Mouse (Mus musculus): Measurements from ENCODE around the gene Pla2g5. TPM values are rescaled to one million over a fixed set of nuclear protein-coding genes. Genes with fewer than 3 reads are reported as not detected.
A peak's percentile ranks its signal among the peaks of the same experiment; 100 is the strongest.
"Not testable (repeated sequence)": the region's sequence is repeated elsewhere in the genome, so short reads cannot be mapped to it uniquely, and the experiment has no call there.

Pla2g5 gene
- total RNA-seq (2022): 1 to 10 TPM; 1.8 to 4.8 (median 3.0) TPM

- DNase-seq (ENCODE audit: low spot score in 2 of 2): no peak
These were observed at the start of gene Pla2g5 for GRCm38 (mm10) chr4:138863344-138863998. Gene Pla2g5 (minus strand): TSS chr4:138863482.

GRCm38 (mm10) chr4:138905624-138906337, 42.5 kb upstream of the Pla2g5 start:
- no peak for DNase-seq (ENCODE audit: low spot score in 2 of 2)

- no peak for DNase-seq (ENCODE audit: low spot score in 2 of 2)
These were observed 36.1 kb upstream of the Pla2g5 start for GRCm38 (mm10) chr4:138899361-138899760.

GRCm38 (mm10) chr4:138893789-138894188, 30.5 kb upstream of the Pla2g5 start:
- not testable (repeated sequence) for DNase-seq (ENCODE audit: low spot score in 2 of 2)

- no peak for DNase-seq (ENCODE audit: low spot score in 2 of 2)
These were observed 29.4 kb upstream of the Pla2g5 start for GRCm38 (mm10) chr4:138892655-138893054.

GRCm38 (mm10) chr4:138889635-138890034, 26.4 kb upstream of the Pla2g5 start:
- DNase-seq (ENCODE audit: low spot score in 2 of 2): no peak

- DNase-seq (ENCODE audit: low spot score in 2 of 2): no peak
These were observed 25.9 kb upstream of the Pla2g5 start for GRCm38 (mm10) chr4:138889165-138889564.

- DNase-seq (ENCODE audit: low spot score in 2 of 2): peak; percentile 67 to 87
These were observed 21.0 kb upstream of the Pla2g5 start for GRCm38 (mm10) chr4:138884261-138884660.

GRCm38 (mm10) chr4:138882179-138882578, 18.9 kb upstream of the Pla2g5 start:
- peak in 1 of 2 experiments; percentile 64 for DNase-seq (ENCODE audit: low spot score in 2 of 2)

GRCm38 (mm10) chr4:138880811-138881584, 17.7 kb upstream of the Pla2g5 start:
- no peak for DNase-seq (ENCODE audit: low spot score in 2 of 2)

GRCm38 (mm10) chr4:138879808-138880207, 16.5 kb upstream of the Pla2g5 start:
- DNase-seq (ENCODE audit: low spot score in 2 of 2): no peak

GRCm38 (mm10) chr4:138878783-138879182, 15.5 kb upstream of the Pla2g5 start:
- DNase-seq (ENCODE audit: low spot score in 2 of 2): no peak

GRCm38 (mm10) chr4:138877731-138878130, 14.4 kb upstream of the Pla2g5 start, which contains the start of gene Pla2g2e:
Gene Pla2g2e (plus strand): TSS chr4:138877942.
- DNase-seq (ENCODE audit: low spot score in 2 of 2): no peak

- no peak for DNase-seq (ENCODE audit: low spot score in 2 of 2)
These were observed 12.7 kb upstream of the Pla2g5 start for GRCm38 (mm10) chr4:138875986-138876385.

- DNase-seq (ENCODE audit: low spot score in 2 of 2): not testable (repeated sequence)
These were observed 12.0 kb upstream of the Pla2g5 start for GRCm38 (mm10) chr4:138875275-138875674.

- no peak for DNase-seq (ENCODE audit: low spot score in 2 of 2)
These were observed 10.6 kb upstream of the Pla2g5 start, which contains the start of gene Gm13030 for GRCm38 (mm10) chr4:138873864-138874263. Gene Gm13030 (minus strand): TSS chr4:138873964.

GRCm38 (mm10) chr4:138868666-138869065, 5.4 kb upstream of the Pla2g5 start:
- no peak for DNase-seq (ENCODE audit: low spot score in 2 of 2)

- DNase-seq (ENCODE audit: low spot score in 2 of 2): peak in 1 of 2 experiments; percentile 44
These were observed 3.1 kb upstream of the Pla2g5 start for GRCm38 (mm10) chr4:138866413-138866812.

- no peak for DNase-seq (ENCODE audit: low spot score in 2 of 2)
These were observed 2.7 kb upstream of the Pla2g5 start for GRCm38 (mm10) chr4:138865991-138866390.

- no peak for DNase-seq (ENCODE audit: low spot score in 2 of 2)
These were observed 1.8 kb upstream of the Pla2g5 start for GRCm38 (mm10) chr4:138865092-138865491.

- peak in 1 of 2 experiments; percentile 55 for DNase-seq (ENCODE audit: low spot score in 2 of 2)
These were observed 3.6 kb downstream of the Pla2g5 start for GRCm38 (mm10) chr4:138859728-138860127.

- no peak for DNase-seq (ENCODE audit: low spot score in 2 of 2)
These were observed 4.0 kb downstream of the Pla2g5 start for GRCm38 (mm10) chr4:138859245-138859644.
